Mouse (Mus musculus) liver, embryonic 15.5 days (tissue): ENCODE measurements around the gene Olfr1338. TPM values are rescaled to one million over a fixed set of nuclear protein-coding genes. Genes with fewer than 3 reads are reported as not detected.

Experiments used
- ATAC-seq: fragments of 200-750 bp; cut with Nextera tagmentation; 2 replicates; pipeline ENCODE4 v1.8.0; 2017; ENCODE audit warnings: moderate number of reproducible peaks, mild to moderate bottlenecking, moderate library complexity; ENCODE audit not compliant: insufficient read depth
- H3K27ac ChIP-seq: fragments of 300-500 bp; sonication (generic); replicated peaks from 2 replicates; pipeline ENCODE4 v1.5.1; 2015; ENCODE audit warnings: mild to moderate bottlenecking, inconsistent platforms
- H3K27me3 ChIP-seq: fragments of 300-500 bp; sonication (generic); 2 replicates; pipeline ENCODE4 v1.6.1; 2015; ENCODE audit warnings: mild to moderate bottlenecking, inconsistent platforms
- H3K36me3 ChIP-seq: fragments of 300-500 bp; sonication (generic); replicated peaks from 2 replicates; pipeline ENCODE4 v1.6.1; 2015; ENCODE audit warnings: moderate library complexity, mild to moderate bottlenecking, inconsistent platforms
- H3K4me1 ChIP-seq: fragments of 300-500 bp; sonication (generic); replicated peaks from 2 replicates; pipeline ENCODE4 v1.6.1; 2015; ENCODE audit warnings: inconsistent platforms
- H3K4me2 ChIP-seq: fragments of 300-500 bp; sonication (generic); 2 replicates; pipeline ENCODE4 v1.6.1; 2015; ENCODE audit warnings: moderate library complexity, mild to moderate bottlenecking, inconsistent platforms
- H3K4me3 ChIP-seq: fragments of 300-500 bp; sonication (generic); replicated peaks from 2 replicates; pipeline ENCODE4 v1.5.1; 2015; ENCODE audit warnings: mild to moderate bottlenecking, inconsistent platforms
- H3K9ac ChIP-seq: fragments of 300-500 bp; sonication (generic); 2 replicates; pipeline ENCODE4 v1.6.1; 2015; ENCODE audit warnings: moderate library complexity, mild to moderate bottlenecking, inconsistent platforms
- H3K9me3 ChIP-seq: fragments of 300-500 bp; sonication (generic); replicated peaks from 2 replicates; pipeline ENCODE4 v1.6.1; 2016; ENCODE audit warnings: inconsistent platforms
- WGBS: fragments of 180-500 bp; shearing (Covaris S2); methylation state at CpG from one replicate; pipeline ENCODE4 v1.1.7; 2015; ENCODE audit warnings: mixed read lengths; ENCODE audit not compliant: insufficient replicate concordance; 5-methylcytosine and 5-hydroxymethylcytosine counted together
- polyA plus RNA-seq: library from polyadenylated mRNA; unstranded; fragments of >200 nt; fragmentation: Nextera tagmentation; extraction: Ambion mirVana; gene quantifications from 2 replicates; pipeline ENCODE4 v1.2.1, GENCODE M21; 2015

Olfr1338 gene
- polyA plus RNA-seq, 1 experiment from 2014 or later: not detected

GRCm38 (mm10) chr4:118703223-118703622, 55.3 kb downstream of the Olfr1338 start, which contains the start of gene Olfr1341:
TSS of gene Olfr1341 (plus strand) at chr4:118703523.
- H3K36me3 ChIP-seq: no peaks in the 10 kb centered on the region
- no peak within 1 kb of the TSS for H3K4me3 ChIP-seq
- no peak within 1 kb of the TSS for H3K4me2 ChIP-seq
- no peak within 1 kb of the TSS for H3K9ac ChIP-seq
- no peaks in the 10 kb centered on the region for H3K4me1 ChIP-seq
- no peak for ATAC-seq
- no peak within 1 kb of the TSS for H3K27ac ChIP-seq
- no peaks in the 10 kb centered on the region for H3K27me3 ChIP-seq
- no peaks in the 10 kb centered on the region for H3K9me3 ChIP-seq
- 58% methylated on average over 3 of the region's 3 CpGs for WGBS

Other genes starting within 250 kb of the Olfr1338 start
- gene 2610528J11Rik, start 231.7 kb downstream of the Olfr1338 start, polyA plus RNA-seq: 6.4 and 6.8 TPM in 2 replicates
- 1.9 and 2.0 TPM in 2 replicates for gene Tmem125, start 214.7 kb downstream of the Olfr1338 start, polyA plus RNA-seq
- 0.75 and 0.82 TPM in 2 replicates for gene Cfap57, start 138.0 kb downstream of the Olfr1338 start, polyA plus RNA-seq
- 50.8 and 62.9 TPM in 2 replicates for gene Ebna1bp2, start 137.9 kb downstream of the Olfr1338 start, polyA plus RNA-seq
- gene Olfr62, start 99.8 kb downstream of the Olfr1338 start, polyA plus RNA-seq: not detected in 2 replicates
- not detected in 2 replicates for gene Olfr1342, start 66.0 kb downstream of the Olfr1338 start, polyA plus RNA-seq
- gene Olfr1341, start 55.2 kb downstream of the Olfr1338 start, polyA plus RNA-seq: not detected in 2 replicates
- gene Olfr1340, start 38.6 kb downstream of the Olfr1338 start, polyA plus RNA-seq: not detected in 2 replicates
- gene Olfr1339, start 26.6 kb downstream of the Olfr1338 start, polyA plus RNA-seq: not detected in 2 replicates
- gene Olfr1337, start 23.8 kb upstream of the Olfr1338 start, polyA plus RNA-seq: not detected in 2 replicates
- not detected in 2 replicates for gene Olfr1335, start 51.2 kb upstream of the Olfr1338 start, polyA plus RNA-seq
- not detected in 2 replicates for gene Olfr1333, start 77.5 kb upstream of the Olfr1338 start, polyA plus RNA-seq
- not detected in 2 replicates for gene Olfr1331, start 105.9 kb upstream of the Olfr1338 start, polyA plus RNA-seq
- not detected in 2 replicates for gene Olfr1330, start 129.9 kb upstream of the Olfr1338 start, polyA plus RNA-seq
- not detected in 2 replicates for gene Olfr1329, start 158.7 kb upstream of the Olfr1338 start, polyA plus RNA-seq
- not detected in 2 replicates for gene Olfr1328, start 179.9 kb upstream of the Olfr1338 start, polyA plus RNA-seq
- not detected in 2 replicates for gene Lao1, start 202.8 kb upstream of the Olfr1338 start, polyA plus RNA-seq